Mouse (Mus musculus) embryo, embryonic 10 days (tissue): ENCODE data around the gene Etv6.

Experiments
- DNase-seq: peaks from one replicate; pipeline ENCODE4 v3.0.0-alpha.2; 2015; ENCODE audit warnings: low spot score

Gene Etv6

DNA sequence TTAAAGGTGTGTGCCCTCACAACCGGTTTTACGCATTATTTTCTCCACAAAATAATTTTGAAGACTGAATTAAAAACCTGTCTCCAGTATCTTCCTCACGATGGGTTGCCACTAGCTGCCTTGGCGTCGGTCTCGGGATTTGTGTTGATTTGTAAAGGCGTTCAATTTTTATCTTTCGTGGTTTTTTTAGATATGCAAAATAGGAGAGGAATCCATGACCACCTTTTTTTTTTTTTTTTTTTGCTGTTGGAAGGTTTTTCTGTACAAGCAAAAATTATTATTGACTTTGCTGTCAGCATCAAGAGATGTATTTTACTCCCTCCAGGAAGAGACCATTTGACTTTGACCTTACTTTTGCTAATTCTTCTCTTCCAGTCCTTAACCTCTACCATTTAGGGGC, 77.3 kb downstream of the Etv6 start:
- DNase-seq, result no peak

- no peak for DNase-seq
Observed at GRCm38 (mm10) chr6:134113168-134113567, 77.7 kb downstream of the Etv6 start.

- no peak for DNase-seq
Observed at GRCm38 (mm10) chr6:134115219-134115968, 79.9 kb downstream of the Etv6 start.

GRCm38 (mm10) chr6:134117380-134117938, 82.0 kb downstream of the Etv6 start:
- DNase-seq, result no peak

DNA sequence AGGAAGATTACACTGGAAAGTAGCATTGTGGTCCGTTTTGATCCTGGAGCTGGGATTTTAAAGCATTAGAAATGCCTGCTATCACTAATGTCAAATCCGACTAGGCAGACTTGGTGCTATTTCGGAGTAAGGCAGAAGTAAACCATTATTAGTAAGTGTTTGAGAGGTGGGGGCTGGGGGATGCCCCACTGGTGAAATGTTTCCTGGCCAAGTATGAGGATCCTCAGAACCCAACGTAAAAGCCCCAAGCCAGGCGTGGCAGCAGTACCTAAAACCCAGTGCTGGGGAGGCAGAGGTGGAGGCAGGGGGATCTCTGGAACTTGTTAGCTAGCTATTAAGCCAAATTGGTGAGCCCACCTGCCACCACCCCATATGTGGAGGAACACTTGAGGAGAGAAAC, 83.0 kb downstream of the Etv6 start:
- no peak for DNase-seq

DNA sequence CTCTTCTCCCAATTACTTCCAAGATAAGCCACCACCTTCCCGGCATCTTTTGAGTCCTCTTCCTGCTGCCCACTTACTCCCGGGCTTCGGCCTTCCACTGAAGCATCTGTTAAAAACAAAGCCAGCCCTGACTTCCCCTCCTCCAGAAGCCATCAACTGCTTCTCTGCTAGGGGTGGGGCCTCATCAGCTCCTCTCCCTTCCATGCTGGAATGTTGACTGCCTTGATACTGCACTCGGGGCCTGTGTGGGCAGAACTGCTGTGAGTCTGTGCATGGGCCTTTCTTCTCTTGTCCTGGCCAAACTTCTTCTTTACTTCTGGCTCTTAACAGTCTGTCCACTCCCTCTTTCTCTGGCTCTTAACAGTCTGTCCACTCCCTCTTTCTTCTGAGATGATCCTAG, 83.6 kb downstream of the Etv6 start:
- DNase-seq, result peak; percentile 49

GRCm38 (mm10) chr6:134120227-134120626, 84.7 kb downstream of the Etv6 start:
- no peak for DNase-seq

DNA sequence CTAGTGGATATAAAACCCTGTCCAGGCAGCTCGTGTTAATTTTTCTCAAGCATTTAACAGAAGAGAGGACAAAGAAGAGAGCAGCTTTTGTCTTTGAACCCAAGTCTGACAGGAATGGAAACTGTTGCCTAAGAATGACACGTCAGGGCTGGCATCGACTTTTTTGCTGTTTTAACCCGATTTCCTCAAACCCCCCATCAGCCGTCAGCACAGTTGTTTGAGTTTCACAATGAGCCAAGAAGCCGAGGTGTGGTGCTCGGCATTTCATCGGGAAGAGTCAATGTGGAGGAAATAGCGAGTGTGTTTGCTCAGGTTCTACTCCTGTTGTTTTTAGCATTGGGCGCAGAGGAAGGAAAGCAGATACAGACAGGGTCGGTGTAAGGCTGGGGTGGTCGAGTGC, 85.2 kb downstream of the Etv6 start:
- no peak for DNase-seq

- DNase-seq, result no peak
Observed at GRCm38 (mm10) chr6:134122945-134123344, 87.4 kb downstream of the Etv6 start.

DNA sequence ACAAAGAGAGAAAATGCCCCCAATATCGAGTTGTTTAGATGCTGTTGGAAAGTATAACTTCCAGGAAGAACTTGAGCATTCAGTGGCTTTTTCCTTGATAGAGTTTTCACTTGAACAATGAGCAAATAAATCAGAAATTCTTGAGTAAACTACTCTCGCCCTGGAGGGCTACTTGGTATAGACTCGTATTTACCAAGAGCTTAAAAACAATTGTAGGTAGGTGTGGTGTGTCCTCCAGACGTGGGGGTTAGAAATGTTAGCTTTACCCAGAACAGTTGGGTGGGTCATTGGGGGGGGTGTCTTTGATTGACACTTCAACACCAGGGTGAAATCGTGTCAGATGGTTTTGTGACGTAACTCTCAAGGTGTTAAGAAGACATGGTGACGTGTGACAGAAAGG, 88.0 kb downstream of the Etv6 start:
- DNase-seq, result no peak

- no peak for DNase-seq
Observed at GRCm38 (mm10) chr6:134124256-134124655, 88.8 kb downstream of the Etv6 start.

GRCm38 (mm10) chr6:134127996-134128395, 92.5 kb downstream of the Etv6 start:
- no peak for DNase-seq

DNA sequence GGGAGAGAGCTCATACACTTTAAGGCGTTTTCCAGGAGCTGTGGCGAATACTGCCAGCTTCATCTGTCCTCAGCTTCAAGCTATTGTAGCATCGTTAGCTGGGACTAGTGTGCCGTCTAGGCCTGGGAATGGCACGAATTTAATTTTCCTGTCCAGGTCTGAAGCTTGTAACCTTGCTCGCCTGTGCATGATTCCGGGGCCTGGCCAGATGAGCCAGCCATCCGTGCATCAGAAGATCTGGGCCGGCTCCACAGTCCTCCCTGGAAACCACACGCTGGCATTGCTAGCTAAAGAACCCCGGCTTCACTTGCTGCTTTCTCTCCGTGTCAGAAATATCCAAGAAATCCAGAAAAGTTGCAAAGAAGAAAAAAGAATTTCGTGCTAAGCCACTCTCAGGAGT, 93.1 kb downstream of the Etv6 start:
- DNase-seq, result no peak

- no peak for DNase-seq
Observed at GRCm38 (mm10) chr6:134129848-134130247, 94.3 kb downstream of the Etv6 start.

GRCm38 (mm10) chr6:134130816-134131215, 95.3 kb downstream of the Etv6 start:
- DNase-seq, result no peak

GRCm38 (mm10) chr6:134131601-134132000, 96.1 kb downstream of the Etv6 start:
- DNase-seq, result no peak

GRCm38 (mm10) chr6:134133756-134134155, 98.3 kb downstream of the Etv6 start:
- no peak for DNase-seq

GRCm38 (mm10) chr6:134134821-134135323, 99.4 kb downstream of the Etv6 start:
- no peak for DNase-seq

- no peak for DNase-seq
Observed at GRCm38 (mm10) chr6:134136315-134136714, 100.8 kb downstream of the Etv6 start.

DNA sequence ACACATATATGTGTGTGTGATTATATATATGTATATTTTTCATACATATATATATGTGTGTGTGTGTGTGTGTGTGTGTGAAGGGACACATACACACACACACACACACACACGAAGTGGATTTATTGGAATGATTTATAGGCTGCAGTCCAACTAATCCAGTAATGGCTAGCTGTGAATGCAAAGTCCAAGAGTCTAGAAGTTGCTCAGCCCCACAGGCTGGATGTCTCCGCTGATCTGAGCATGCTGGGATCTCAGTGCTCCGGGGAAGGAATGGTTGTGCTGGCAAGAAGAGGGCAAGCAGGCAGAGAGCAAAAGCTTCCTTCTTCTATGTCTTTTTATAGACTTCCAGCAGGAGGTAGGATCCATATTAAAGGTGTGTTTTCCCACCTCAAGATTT, 103.9 kb downstream of the Etv6 start:
- DNase-seq, result no peak

DNA sequence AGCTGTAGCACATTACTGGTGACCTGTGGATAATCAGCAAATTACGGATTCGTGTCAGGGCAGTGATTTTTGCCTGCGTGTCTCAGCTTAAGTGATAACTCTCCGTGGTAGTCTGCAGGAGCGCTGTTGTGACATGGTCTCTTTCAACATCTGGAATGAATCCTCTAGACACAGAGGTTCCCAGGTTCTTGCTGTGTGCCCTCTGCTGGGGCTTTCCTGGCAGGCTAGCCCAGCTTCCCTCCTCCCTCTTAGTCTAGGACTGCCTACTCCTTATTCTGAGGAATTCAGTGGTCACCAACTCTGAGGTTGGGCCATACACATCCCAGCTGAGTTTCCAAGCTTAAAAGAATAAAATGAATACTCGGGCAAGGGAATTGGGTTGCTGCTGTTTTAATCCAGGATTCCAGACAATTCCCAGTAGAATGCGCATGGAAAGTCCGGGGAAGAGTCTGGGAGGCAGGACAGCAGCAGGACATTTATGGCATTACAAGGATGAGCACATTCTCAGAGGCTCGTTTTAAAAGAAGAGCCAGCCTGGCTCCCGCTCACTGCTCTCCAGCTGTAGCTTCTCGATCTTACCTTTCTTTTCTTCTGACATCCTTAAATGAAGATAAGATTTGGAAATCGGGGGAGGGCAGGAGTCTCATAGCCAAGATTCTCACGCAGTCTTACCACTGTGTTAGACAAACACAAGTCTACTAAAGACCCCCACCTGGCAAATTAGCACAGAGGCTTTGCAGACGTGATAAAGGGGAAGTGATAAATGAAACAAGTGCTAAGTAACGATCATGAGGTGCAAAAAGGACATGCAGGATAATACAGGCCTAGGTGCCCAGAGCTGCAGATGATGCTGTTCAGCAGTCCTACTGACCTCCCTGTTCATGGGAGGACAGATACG, 105.5 kb downstream of the Etv6 start:
- DNase-seq, result no peak

GRCm38 (mm10) chr6:134141616-134142165, 106.2 kb downstream of the Etv6 start:
- no peak for DNase-seq
